Mouse (Mus musculus) CH12.LX (cell line): ENCODE data around the gene H1foo.

Experiments used
- CHD2 ChIP-seq: IDR thresholded peaks from 2 replicates; pipeline ENCODE4 v1.6.1; 2011; ENCODE audit warnings: low read length, improper control_type of control experiment
- CTCF ChIP-seq, 2 experiments: IDR thresholded peaks in 1 of 2; conservative IDR thresholded peaks in 1 of 2; 2 replicates each; pipeline ENCODE4 v1.5.1; 2011 to 2012; ENCODE audit warnings: low read depth in 2 of 2, low read length in 2 of 2, improper control_type of control experiment in 1 of 2, inconsistent platforms in 1 of 2, mild to moderate bottlenecking in 1 of 2, moderate library complexity in 1 of 2
- EP300 ChIP-seq: IDR thresholded peaks from 2 replicates; pipeline ENCODE4 v1.6.1; 2011; ENCODE audit warnings: low read length, improper control_type of control experiment
- MAZ ChIP-seq: IDR thresholded peaks from 2 replicates; pipeline ENCODE4 v1.6.1; 2012; ENCODE audit warnings: low read depth, mild to moderate bottlenecking, inconsistent platforms, low read length, improper control_type of control experiment, moderate library complexity
- MYC ChIP-seq: IDR thresholded peaks from 2 replicates; pipeline ENCODE4 v1.6.1; 2011; ENCODE audit warnings: low read depth, mild to moderate bottlenecking, improper control_type of control experiment, low read length
- POLR2A ChIP-seq: IDR thresholded peaks from 2 replicates; pipeline ENCODE4 v1.6.1; 2011; ENCODE audit warnings: low read depth, mild to moderate bottlenecking, improper control_type of control experiment, low read length

DNA sequence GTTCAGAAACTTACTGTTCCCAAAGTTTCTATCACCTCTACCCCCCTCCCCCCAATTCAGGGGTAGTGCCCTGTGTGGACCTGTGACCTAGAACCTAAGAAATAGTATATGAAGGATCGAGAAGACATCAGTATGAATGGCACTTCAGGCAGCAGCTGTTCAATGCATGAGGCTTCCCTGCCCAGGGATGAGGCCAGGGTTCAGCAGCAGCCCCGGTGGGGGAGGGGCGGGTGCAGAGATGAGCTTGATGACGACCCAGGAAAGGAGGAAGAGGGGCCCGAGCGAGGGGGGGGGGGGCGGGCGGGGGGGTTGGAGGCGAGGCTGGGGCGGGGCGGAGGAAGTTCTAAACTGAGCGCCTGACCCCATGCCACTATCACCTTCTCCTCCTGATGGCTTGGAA lies 3.6 kb upstream of the H1foo start:
- TF ChIP-seq CHD2, result no peak
- TF ChIP-seq CTCF (conservative IDR thresholded peaks at IDR 0.05 in 1 of 2, IDR thresholded peaks at IDR 0.05 in 1 of 2; ENCODE audit: low read depth in 2 of 2, low read length in 2 of 2), result no peak
- no peak for TF ChIP-seq MAZ
- TF ChIP-seq MYC, result no peak
- TF ChIP-seq POLR2A, result no peak
- TF ChIP-seq EP300, result no peak
